Mouse (Mus musculus) lung, embryonic 16.5 days (tissue): Measurements from ENCODE around the gene Myof. TPM values are rescaled to one million over a fixed set of nuclear protein-coding genes. Genes with fewer than 3 reads are reported as not detected.

Experiments used
- ATAC-seq: fragments of 200-750 bp; cut with Nextera tagmentation; 2 replicates; pipeline ENCODE4 v1.8.0; 2017; ENCODE audit warnings: low read depth, mild to moderate bottlenecking, moderate library complexity
- H3K27ac ChIP-seq: fragments of 300-500 bp; sonication (generic); 2 replicates; pipeline ENCODE4 v1.5.1; 2014; ENCODE audit warnings: mild to moderate bottlenecking, control low read depth, low read length
- H3K27me3 ChIP-seq: fragments of 300-500 bp; sonication (generic); 2 replicates; pipeline ENCODE4 v1.6.1; 2014; ENCODE audit warnings: low read depth, low read length, mixed read lengths; ENCODE audit not compliant: control insufficient read depth, insufficient read depth
- H3K36me3 ChIP-seq: fragments of 300-500 bp; sonication (generic); 2 replicates; pipeline ENCODE4 v1.6.1; 2014; ENCODE audit warnings: low read length; ENCODE audit not compliant: control insufficient read depth, insufficient read depth
- H3K4me1 ChIP-seq: fragments of 300-500 bp; sonication (generic); replicated peaks from 2 replicates; pipeline ENCODE4 v1.6.1; 2014; ENCODE audit warnings: low read length, mixed read lengths; ENCODE audit not compliant: control insufficient read depth, insufficient read depth
- H3K4me2 ChIP-seq: fragments of 300-500 bp; sonication (generic); 2 replicates; pipeline ENCODE4 v1.6.1; 2014; ENCODE audit warnings: low read depth, low read length, control low read depth
- H3K4me3 ChIP-seq: fragments of 300-500 bp; sonication (generic); 2 replicates; pipeline ENCODE4 v1.5.1; 2014; ENCODE audit warnings: mild to moderate bottlenecking, low read length, control low read depth
- H3K9ac ChIP-seq: fragments of 300-500 bp; sonication (generic); 2 replicates; pipeline ENCODE4 v1.6.1; 2014; ENCODE audit warnings: low read length, control low read depth
- H3K9me3 ChIP-seq: fragments of 300-500 bp; sonication (generic); 2 replicates; pipeline ENCODE4 v1.6.1; 2016; ENCODE audit warnings: low read length; ENCODE audit not compliant: control insufficient read depth
- WGBS: fragments of 180-500 bp; shearing (Covaris S2); extraction: QIAGEN DNeasy Blood & Tissue Kit; methylation state at CpG from one replicate; pipeline ENCODE4 v1.1.7; 2014; 5-methylcytosine and 5-hydroxymethylcytosine counted together
- polyA plus RNA-seq: library from polyadenylated mRNA; unstranded; fragments of >200 nt; fragmentation: Nextera tagmentation; extraction: Ambion mirVana; gene quantifications from 2 replicates; pipeline ENCODE4 v1.2.1, GENCODE M21; 2015

Myof gene
- polyA plus RNA-seq, 1 experiment from 2014 or later, result 32.3 TPM

DNA sequence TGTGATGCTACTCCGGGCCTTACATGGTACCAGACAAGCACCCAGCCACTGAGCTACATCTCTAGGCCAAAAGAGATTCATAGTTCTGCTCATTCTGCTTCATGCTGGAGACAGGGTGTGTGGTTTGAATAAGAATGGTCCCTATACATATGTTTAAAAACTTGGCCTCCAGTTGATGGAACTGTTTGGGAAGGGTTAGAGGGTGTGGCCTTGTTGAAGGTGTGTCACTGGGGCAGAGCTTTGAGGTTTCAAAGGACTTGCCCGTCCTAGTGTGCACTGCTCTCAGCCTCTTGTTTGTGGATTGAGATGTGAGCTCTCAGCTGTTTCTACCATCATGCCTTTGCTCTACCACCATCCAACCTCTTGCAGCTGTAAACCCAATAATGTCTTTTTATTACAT lies 43.4 kb downstream of the Myof start:
- Histone ChIP-seq H3K9me3 (no peaks in the 10 kb centered on the region), H3K36me3 (peaks cover 3% of the 10 kb centered on the region), H3K27me3 (no peaks in the 10 kb centered on the region), H3K4me2 (no peak overlapping the region), H3K27ac (no peak overlapping the region), H3K4me3 (no peak overlapping the region), H3K4me1 (peaks cover 12% of the 10 kb centered on the region), H3K9ac (no peak overlapping the region)
- WGBS, result 87% methylated on average over 2 of the region's 2 CpGs
- no peak for ATAC-seq

DNA sequence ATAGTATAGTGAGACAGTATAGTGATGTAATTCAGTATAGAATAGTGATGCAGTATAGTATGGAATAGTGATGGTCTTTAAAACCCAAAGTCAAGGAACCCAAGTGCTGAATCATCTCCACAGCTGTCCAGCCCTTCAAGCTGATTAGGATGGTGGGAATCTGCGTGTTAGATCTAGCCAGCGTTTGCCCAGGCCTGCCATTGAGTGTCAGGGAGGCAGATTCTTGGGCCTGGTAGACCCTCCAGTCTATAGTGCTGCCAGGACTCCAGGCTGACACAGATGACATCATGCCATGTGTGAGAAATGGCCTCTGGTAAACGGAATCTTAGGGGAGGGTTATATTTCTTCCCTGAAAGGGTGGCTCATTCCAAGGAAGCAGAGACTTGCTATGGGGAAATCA lies 49.1 kb downstream of the Myof start:
- Histone ChIP-seq H3K9ac (no peak overlapping the region), H3K27ac (no peak overlapping the region), H3K4me3 (no peak overlapping the region), H3K4me1 (peaks cover 8% of the 10 kb centered on the region), H3K36me3 (peaks cover 9% of the 10 kb centered on the region), H3K9me3 (no peaks in the 10 kb centered on the region), H3K27me3 (no peaks in the 10 kb centered on the region), H3K4me2 (no peak overlapping the region)
- no peak for ATAC-seq
- WGBS, result 74% methylated on average over 3 of the region's 3 CpGs

DNA sequence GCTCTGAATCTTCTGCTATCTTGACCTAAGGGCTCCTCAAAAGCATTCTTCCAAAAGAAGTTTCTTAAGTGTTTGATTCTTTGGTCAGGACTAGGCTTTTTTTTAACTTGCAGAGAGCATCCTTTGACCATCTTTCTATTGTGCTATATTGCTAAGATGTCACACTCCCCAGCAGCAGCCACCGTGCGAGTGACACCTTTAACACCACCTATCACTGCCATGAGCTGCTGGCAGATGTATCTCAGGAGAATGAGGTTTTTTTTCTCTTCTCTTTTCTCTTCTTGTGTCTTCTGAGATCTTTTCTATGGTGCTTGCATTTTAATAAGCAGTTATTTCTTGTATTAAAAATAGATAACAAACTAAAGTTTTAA lies 51.2 kb downstream of the Myof start:
- peaks cover 7% of the 10 kb centered on the region for H3K36me3 ChIP-seq
- no peak overlapping the region for H3K27ac ChIP-seq
- H3K27me3 ChIP-seq, result no peaks in the 10 kb centered on the region
- H3K4me1 ChIP-seq, result peaks cover 8% of the 10 kb centered on the region
- H3K4me2 ChIP-seq, result no peak overlapping the region
- ATAC-seq, result no peak
- H3K9ac ChIP-seq, result no peak overlapping the region
- H3K4me3 ChIP-seq, result no peak overlapping the region
- WGBS, result 58% methylated on average over 2 of the region's 2 CpGs
- H3K9me3 ChIP-seq, result no peaks in the 10 kb centered on the region

DNA sequence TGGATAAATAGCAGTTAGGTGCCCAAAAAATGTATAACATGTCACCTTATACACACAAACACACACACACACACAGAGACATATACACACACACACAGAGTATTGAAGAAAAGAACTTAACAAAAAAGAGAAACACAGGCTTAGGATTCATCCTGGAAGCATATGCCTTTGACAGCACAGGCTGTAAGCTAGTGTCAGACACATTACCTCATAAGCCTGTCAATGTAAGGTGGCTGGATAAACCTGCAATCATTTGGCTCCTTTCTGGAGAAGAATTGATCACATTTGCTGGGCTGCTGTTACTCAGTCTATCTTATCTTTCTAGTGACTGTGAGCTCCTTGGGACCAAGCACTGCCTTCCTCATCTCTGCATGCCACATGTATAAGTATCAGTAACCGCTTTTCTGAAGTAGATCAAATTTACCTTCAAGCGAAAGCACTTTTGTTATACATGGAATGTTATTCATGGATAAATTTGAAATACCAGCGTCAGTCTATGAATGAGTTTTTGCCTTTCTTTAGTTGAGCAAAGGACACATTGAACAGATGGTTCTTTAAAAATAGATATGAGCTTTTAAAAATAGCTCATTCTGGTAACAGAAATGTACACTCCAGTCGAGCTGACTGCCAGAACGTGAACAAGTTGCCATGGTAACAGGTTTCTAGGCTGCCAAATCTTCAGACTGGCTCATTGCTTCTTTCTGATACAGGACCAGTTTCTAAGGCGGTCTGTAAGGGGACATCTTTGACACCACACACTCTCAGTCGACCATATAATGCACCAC lies 51.8 kb downstream of the Myof start:
- peak; percentile 81; the same call in 1 of the 2 replicates for ATAC-seq
- H3K27ac ChIP-seq, result no peak overlapping the region
- no peaks in the 10 kb centered on the region for H3K9me3 ChIP-seq
- H3K4me3 ChIP-seq, result no peak overlapping the region
- H3K4me1 ChIP-seq, result peaks cover 8% of the 10 kb centered on the region
- no peak overlapping the region for H3K9ac ChIP-seq
- WGBS, result 27% methylated on average over 7 of the region's 7 CpGs
- H3K4me2 ChIP-seq, result no peak overlapping the region
- H3K27me3 ChIP-seq, result no peaks in the 10 kb centered on the region
- peaks cover 7% of the 10 kb centered on the region for H3K36me3 ChIP-seq

DNA sequence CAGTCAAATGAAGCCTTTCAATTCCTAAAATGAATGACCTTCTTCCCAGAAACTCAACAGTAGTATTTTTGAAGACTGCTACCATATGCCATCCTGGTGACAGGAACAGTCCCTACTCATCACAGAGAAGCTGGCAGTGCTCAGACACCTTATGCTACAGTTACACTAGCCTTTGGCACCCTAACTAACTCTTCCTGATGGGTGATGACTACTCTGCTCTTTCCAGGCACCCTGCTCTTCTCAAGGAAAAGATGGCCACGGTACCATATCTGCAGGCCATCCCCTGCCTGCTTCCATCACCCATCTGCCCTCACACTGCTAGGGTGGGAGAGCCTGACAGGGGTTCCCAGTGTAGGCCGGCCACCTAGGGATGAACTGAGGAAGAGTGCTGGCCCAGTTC lies 53.4 kb downstream of the Myof start:
- Histone ChIP-seq H3K27ac (no peak overlapping the region), H3K4me1 (peaks cover 12% of the 10 kb centered on the region), H3K36me3 (peaks cover 7% of the 10 kb centered on the region; the same call in 1 of the 2 replicates), H3K4me3 (no peak overlapping the region), H3K9ac (no peak overlapping the region), H3K27me3 (no peaks in the 10 kb centered on the region), H3K4me2 (no peak overlapping the region), H3K9me3 (no peaks in the 10 kb centered on the region)
- ATAC-seq, result no peak
- WGBS, result 68% methylated on average over 2 of the region's 2 CpGs

DNA sequence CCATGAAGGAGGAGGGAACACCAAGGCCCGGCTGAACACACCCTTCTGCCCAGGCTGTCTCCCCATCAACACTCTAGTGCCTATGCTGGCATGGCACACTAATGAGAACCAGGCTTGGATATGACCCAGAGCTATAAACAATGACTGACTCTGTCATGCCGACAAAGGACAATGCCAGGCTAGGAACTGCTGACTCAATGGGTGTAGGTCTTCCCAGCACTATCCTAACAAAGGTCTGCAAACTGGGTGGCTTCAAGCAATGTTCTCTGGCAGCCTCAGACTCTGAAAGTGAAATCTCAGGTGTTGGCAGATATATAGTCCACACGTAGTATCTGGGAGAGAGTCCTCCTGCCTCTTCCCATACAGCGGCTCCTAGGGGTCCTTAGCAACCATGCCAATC lies 55.2 kb downstream of the Myof start:
- 76% methylated on average over 4 of the region's 4 CpGs for WGBS
- Histone ChIP-seq H3K4me2 (no peak overlapping the region), H3K27me3 (no peaks in the 10 kb centered on the region), H3K9ac (no peak overlapping the region), H3K27ac (no peak overlapping the region), H3K36me3 (peaks cover under 1% of the 10 kb centered on the region; the same call in 1 of the 2 replicates), H3K4me3 (no peak overlapping the region), H3K9me3 (no peaks in the 10 kb centered on the region), H3K4me1 (peaks cover 12% of the 10 kb centered on the region)
- no peak for ATAC-seq

DNA sequence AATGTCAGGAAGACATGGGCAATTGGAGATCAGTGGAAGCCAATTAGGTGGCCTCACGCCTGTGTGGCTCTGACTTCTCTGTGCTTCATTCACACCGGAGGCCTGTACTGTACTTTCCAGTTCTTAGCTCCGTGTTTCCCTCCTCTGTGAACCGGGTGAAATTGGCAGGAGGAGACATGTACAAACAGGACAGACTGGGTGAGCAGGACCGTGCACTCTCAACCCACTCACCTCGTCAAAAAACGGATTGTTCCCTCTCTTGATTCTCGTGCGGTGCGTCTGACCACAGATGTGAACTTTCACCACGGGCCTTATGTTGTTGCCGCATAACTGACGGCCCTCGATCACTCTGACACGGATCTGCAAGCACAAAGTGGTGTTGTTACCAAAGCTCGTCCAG lies 57.6 kb downstream of the Myof start:
- Histone ChIP-seq H3K36me3 (peaks cover 10% of the 10 kb centered on the region; the same call in 1 of the 2 replicates), H3K27me3 (no peaks in the 10 kb centered on the region), H3K9me3 (no peaks in the 10 kb centered on the region), H3K9ac (no peak overlapping the region), H3K4me1 (peaks cover 4% of the 10 kb centered on the region), H3K4me3 (no peak overlapping the region), H3K4me2 (no peak overlapping the region), H3K27ac (peak overlapping the region; percentile 12; the same call in 1 of the 2 replicates)
- 65% methylated on average over 16 of the region's 16 CpGs for WGBS
- ATAC-seq, result peak; percentile 72

DNA sequence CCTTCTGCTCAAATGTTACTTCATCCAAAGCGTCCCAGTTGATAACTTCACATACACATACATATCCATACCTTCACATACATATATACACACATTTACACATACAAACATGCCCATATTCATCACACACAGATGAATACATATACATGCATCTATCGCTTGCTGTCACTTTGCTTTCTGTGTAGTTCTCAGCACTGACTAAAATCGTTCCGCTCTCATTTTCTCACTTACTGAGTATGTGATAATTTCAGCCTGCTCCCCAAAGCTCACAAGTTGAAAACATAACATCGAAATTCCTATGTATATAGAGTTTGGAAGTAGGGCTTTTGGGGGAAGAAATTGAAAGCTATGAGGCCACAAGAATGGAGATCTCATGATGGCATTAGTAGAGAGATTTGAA lies 67.4 kb downstream of the Myof start:
- no peak for ATAC-seq
- no peaks in the 10 kb centered on the region for H3K4me1 ChIP-seq
- 91% methylated on average over 5 of the region's 5 CpGs for WGBS

DNA sequence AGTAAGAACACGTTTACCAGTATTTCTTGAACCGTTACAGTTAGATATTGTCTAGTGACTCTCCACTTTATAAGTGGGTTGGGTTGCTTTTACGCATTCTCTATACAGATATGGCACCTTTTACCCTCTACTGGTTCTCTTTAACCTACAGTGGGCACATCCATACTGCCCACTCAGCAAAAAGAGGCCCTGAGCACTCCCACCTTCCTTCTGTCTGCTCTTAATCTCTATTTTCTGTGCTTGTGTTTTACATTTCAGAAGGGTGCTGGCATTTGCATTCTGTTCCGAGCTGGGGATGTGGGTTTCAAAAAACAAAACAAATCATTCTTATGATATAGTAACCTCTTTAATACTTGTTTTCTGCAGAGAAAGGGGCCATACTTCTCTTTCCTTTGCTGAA lies 72.8 kb downstream of the Myof start:
- Histone ChIP-seq H3K27ac (no peak overlapping the region), H3K9ac (no peak overlapping the region), H3K27me3 (no peaks in the 10 kb centered on the region), H3K36me3 (peaks cover 5% of the 10 kb centered on the region; the same call in 1 of the 2 replicates), H3K4me1 (0 out of 2 replicates have a peak, but pooled peaks cover 3% of the 10 kb centered on the region), H3K9me3 (no peaks in the 10 kb centered on the region), H3K4me2 (no peak overlapping the region), H3K4me3 (no peak overlapping the region)
- WGBS, result 80% methylated on average over 4 of the region's 4 CpGs
- no peak for ATAC-seq

More for the DNA sequence above, 67.4 kb downstream of the Myof start:
- Histone ChIP-seq H3K27ac (no peak overlapping the region), H3K36me3 (peaks cover 4% of the 10 kb centered on the region), H3K9ac (no peak overlapping the region), H3K4me3 (no peak overlapping the region), H3K4me2 (no peak overlapping the region), H3K27me3 (no peaks in the 10 kb centered on the region), H3K9me3 (no peaks in the 10 kb centered on the region)
